Mouse (Mus musculus): ENCODE data around the gene Npepl1.

DNA sequence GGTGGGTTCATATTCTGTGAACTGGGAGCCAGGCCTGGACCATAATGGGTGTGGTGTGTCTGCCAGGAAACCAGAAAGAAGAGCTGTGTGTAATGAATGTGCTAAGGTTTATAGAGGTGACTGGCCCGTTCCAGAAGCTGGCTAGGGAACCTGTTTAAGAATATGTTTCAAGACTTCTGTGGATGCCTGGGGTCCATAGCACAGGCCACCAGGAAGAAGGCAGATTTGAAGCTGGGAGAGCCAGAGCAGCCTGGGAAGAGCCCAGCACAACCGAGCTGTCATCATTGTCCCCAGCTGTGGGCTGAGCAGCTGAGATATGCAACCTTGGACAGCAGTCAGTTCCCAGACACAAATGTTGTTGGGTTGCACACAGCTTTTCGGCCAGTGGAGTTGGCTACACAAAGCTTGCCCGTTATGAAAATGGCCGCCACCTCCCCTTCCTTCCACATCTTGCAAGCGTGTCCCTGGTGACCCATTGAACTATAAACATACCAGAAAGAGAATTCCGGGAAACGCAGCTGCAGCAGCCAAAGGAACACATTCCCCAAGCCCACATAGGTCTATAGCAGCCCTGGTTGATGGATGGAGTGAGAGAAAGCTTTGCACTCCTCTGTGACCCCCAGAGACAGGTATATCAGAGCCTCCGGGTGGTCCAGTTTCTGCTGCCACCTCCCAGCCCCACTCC is 46.5 kb upstream of the Npepl1 start:
- TF ChIP-seq SIN3A (IDR thresholded peaks at IDR 0.05; ENCODE audit: low read length) (no peak), MAZ (IDR thresholded peaks at IDR 0.05; ENCODE audit: low read depth, low read length) (no peak)
